Mouse (Mus musculus): ENCODE data around the gene Angpt4. TPM values are rescaled to one million over a fixed set of nuclear protein-coding genes. Genes with fewer than 3 reads are reported as not detected.

Gene Angpt4
- total RNA-seq (2015; ENCODE audit: low replicate concordance) (not detected in 2 replicates), total RNA-seq (2017; ENCODE audit: low replicate concordance) (not detected in 2 replicates)

GRCm38 (mm10) chr2:151910919-151911500 is at the start of gene Angpt4:
Gene Angpt4, plus strand, starts transcription at chr2:151911210.
- no peak for ATAC-seq (replicated peaks; ENCODE audit: low FRiP score, poor library complexity, severe bottlenecking)

DNA sequence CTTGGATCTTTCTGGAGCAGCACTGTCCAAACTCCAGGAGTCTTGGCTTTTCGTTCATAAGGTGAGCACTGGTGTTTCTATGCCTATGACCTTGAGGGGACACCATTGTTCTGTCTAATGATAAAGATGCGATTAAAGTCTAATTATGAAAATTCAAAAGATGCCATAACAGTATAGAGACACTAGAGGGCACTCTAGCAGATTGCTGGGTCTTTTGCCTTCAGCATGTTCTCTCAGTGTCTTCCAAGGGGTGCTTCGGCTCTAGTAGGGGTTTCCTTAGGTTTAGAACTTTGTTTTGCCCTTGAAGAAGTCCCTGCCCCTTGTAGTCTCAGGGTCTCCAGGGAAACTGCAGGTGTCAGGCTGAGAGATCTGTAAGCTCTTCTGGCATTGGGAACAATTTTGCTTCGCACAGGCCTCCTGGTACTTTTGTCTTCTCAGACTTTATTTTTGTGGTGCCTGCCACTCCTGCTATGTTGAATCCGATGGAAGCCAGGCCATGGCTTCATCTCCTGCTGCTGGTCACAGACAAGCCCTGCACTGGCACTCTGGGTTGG is 48.7 kb upstream of the Angpt4 start:
- peak; percentile 71 for ATAC-seq (replicated peaks; ENCODE audit: low FRiP score, poor library complexity, severe bottlenecking)

DNA sequence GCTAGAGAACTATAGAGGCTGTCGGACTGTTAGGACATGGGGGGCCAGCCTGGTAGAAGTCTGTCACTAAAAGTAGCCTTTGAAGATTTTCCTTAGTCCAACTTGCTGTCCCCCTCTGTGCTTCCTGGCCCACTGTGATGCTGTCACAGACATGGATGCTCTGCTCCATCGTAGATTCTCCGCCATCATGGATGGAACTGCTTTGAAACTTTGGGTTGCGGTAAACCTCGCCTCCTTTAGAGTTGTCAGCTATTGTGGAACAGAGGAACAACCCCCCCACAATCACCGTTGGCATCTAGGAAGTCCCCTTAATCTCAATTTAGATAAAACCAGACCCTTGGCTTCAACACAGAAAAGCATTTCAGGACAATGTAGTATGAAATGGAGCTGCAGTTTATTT is 46.1 kb upstream of the Angpt4 start:
- no peak for ATAC-seq (replicated peaks; ENCODE audit: low FRiP score, poor library complexity, severe bottlenecking)

DNA sequence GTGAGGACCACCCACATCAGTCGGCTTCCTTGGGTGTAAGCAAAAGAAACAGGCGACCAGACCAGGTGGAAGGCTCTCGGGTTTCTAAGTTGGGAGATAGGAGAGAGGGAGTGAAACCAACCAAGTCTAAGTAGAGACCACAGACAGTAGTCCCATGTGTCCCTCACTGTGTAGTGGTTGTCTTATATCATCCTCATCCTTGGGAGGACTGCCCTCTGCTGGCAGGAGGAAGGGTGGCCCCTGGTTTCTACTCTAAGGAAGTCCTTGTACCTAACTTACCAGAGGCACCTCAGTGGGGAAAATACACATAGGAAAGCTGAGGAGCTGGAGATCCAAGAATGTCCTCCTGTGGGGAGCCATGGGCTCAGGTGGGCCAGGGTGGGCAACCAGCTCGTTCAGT is 44.5 kb upstream of the Angpt4 start:
- ATAC-seq (replicated peaks; ENCODE audit: low FRiP score, poor library complexity, severe bottlenecking), result no peak

DNA sequence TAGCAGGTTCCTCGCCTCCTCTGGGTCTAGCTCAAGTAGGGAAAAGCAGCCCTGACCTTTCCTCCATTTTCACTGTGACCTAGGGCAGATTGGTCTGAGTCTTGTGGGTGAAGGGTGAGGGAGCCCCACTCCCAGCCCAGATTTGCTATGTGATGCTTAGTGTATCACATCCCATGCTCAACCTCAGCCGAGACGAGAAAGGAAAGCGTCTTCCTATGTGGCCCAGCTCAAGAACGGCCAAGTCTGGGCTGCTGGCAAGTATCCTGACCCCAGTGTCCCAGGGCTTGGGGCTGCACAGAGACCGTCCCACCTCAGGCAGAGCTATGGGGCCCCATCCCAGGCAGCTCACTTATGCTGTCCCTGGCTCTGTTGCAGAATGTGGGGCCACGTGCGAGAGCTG is 42.8 kb upstream of the Angpt4 start:
- ATAC-seq (replicated peaks; ENCODE audit: low FRiP score, poor library complexity, severe bottlenecking), result no peak

DNA sequence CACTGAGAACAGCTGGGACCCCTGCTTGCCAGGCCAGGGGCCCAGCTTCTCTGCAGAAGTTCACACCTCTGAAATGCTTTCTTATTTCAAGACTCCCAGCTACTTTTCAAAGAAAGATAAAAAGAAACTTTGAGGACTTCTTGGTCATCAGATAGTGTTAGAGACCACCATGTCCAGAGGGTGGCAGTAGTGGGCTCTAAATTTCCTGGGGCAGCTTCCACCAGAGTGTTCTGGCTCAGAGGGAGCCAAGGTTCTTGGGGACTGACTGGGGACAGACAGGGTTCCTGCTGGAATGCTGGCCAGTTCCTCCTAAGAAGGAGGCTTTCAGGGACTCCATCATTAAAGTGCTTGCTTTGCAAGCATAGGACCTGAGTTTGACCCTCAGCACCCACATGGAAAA is 36.5 kb upstream of the Angpt4 start:
- ATAC-seq (replicated peaks; ENCODE audit: low FRiP score, poor library complexity, severe bottlenecking), result no peak

DNA sequence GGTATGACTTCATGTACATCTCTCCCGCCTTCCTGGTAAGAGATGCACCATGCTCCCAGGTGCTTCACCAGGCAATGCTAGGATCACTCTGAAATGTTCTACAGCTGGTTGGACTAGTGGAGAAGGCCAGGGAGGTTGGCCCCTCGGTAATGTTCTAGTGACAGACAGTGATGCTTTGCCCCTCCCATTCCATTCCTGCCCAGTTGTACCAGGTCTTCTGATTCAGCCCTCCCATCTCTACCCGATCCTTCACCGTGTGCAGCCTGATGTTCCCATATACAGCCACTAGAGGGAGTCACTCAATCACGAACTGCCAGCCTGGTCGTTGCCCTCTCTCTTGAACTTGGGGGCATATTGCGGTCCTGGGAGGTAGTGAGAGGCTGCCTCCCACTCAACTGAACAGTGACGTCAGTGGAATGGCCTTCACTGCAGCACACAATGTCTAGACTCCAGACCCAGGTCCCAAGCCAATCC is 35.0 kb upstream of the Angpt4 start:
- peak; percentile 82 for ATAC-seq (replicated peaks; ENCODE audit: low FRiP score, poor library complexity, severe bottlenecking)

DNA sequence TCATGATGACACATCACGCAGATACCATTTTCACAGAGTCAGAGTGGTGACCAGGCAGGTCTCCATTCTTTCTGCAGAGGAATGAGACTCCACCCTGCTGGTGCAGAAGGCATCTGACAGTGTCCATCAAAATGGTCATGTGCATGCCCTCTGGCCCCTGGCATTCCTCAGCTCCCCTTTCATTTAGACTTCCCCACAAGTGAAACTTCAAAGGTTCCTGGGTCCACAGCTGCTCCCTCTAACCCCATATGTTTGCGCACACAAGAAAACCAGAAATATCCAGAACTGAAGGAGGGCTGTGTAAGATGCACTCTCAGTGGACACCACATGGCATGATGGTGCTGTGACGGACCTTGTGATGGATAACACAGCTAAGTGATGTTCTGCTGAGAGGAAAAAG is 32.4 kb upstream of the Angpt4 start:
- no peak for ATAC-seq (replicated peaks; ENCODE audit: low FRiP score, poor library complexity, severe bottlenecking)

GRCm38 (mm10) chr2:151879760-151880159 is 31.2 kb upstream of the Angpt4 start:
- no peak for ATAC-seq (replicated peaks; ENCODE audit: low FRiP score, poor library complexity, severe bottlenecking)

- no peak for ATAC-seq (replicated peaks; ENCODE audit: low FRiP score, poor library complexity, severe bottlenecking)
Observed at GRCm38 (mm10) chr2:151891031-151891430, 20.0 kb upstream of the Angpt4 start.

DNA sequence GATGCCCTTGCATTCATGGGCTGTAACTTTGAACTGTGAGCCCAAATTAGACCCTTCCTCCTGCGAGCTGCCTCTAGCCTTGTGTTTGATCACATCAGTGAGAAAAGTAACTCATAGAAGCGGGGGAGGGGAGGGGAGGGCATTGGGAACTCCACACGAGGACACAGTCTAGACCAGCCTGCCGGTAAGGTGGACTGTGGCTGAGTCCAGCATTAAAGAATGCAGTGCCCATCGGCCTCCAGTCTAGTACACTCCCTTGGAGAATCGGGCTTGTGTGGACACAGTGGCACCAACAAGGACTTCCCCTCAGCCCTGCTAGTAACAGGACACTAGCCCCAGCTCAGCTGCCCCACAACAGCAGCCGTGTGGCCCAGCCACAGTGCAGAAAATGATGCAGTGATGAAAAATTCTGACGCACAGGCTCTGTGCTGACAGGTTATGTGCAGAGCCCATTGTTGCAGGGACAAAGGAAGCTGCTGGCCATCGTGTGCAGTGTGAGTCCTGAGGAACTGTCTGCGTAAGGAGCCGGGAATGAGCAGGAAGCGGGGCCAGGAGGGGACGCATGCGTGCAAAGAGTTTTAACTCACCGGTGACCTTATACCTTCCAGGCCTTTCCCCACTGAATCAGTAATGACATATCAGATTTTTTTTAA is 17.8 kb upstream of the Angpt4 start:
- ATAC-seq (replicated peaks; ENCODE audit: low FRiP score, poor library complexity, severe bottlenecking), result no peak

DNA sequence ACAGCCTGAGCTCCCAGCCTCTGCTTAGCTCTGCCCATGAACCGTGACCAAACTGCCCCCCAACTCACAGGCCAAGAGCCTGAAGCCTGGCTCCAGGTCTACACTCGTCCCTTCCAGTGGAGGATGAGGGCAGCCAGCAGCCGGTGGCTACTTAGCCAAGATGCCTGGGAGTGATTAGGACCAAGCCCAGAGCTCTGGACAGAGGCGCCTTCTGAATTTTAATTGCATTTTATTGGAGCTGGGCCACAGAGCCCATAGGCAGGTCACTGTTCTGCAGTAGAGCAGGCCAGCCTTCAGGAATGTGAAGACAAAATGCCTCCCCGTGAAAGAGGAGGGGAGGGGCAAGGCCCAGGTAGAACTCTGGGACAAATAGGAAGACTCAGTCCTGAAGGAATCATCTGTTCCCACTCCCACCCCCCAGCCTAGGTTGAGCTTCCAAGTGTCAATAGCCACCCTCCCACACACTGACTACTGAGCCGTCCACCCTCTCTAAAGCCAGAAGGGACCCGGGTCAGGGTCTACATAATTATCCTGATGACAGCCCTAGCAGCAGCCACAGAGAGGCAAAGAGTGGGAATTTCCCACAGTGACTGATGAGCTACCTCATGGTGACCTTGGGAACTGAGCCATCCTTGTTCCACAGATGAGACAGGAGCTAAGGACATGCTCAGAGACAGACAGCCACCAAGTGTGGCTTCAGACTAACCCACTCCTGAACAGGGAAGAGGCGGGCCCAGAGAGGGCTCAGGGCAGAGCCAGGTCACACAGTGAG is 16.6 kb upstream of the Angpt4 start:
- ATAC-seq (replicated peaks; ENCODE audit: low FRiP score, poor library complexity, severe bottlenecking), result no peak

DNA sequence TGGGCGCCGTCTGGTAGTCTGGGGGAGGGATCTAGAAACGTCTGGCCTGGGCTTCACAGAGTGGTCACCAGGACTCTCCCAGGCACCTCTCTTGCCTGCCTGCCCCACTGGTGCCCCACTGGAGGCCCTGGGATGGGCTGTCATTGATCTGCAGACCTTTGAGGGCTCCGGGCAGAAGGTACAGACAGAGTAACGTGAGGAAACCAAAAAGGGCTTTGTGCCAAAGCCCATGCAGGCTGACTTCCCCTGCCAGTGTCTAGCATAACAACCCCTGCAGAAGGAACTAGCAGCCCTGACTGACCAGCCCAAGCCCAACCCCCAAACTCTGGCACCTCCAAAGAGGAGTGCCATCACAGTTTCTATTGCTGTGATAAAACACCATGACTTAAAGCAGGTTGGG is 15.1 kb upstream of the Angpt4 start:
- ATAC-seq (replicated peaks; ENCODE audit: low FRiP score, poor library complexity, severe bottlenecking), result no peak

DNA sequence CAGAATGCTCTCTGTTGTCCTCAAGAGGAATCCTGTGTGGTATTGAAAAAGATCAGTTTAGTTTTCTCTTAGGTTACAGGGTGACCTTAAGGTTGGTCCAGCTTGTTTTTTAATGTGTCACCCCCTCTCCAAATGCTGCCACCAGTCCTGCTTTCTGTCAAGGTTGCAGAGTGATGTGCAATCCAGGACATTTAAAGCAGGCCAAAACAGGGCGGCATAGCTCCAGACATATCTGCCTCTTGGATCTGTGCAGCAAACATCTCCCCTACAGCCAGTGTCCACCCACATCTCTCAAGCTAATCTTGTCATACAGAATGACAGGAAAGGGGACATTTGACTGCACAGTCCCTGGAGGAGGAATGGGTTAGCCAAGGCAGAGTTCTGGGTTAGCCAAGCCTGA is 12.9 kb upstream of the Angpt4 start:
- ATAC-seq (replicated peaks; ENCODE audit: low FRiP score, poor library complexity, severe bottlenecking), result no peak

GRCm38 (mm10) chr2:151900845-151901244 is 10.2 kb upstream of the Angpt4 start:
- ATAC-seq (replicated peaks; ENCODE audit: low FRiP score, poor library complexity, severe bottlenecking), result no peak

DNA sequence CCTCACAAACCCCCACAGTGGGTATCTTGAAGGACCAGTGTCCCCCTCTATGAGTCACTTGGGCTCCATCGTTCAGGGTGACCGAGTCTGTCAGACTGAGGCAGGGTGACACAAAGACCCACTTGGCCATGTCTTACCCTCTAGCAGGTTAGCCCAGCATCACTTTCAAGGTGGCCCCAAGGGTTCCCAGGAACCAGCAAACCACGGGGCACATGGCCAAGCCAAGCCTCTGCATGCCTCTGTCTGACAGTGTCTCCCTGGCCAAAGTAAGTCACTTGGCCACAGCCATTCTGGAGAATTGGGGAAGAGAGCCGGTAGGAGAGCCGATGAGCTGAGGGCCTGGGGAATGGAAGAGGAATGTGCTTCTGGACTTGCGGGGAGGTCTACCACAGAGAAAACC is 7.7 kb upstream of the Angpt4 start:
- no peak for ATAC-seq (replicated peaks; ENCODE audit: low FRiP score, poor library complexity, severe bottlenecking)

- no peak for ATAC-seq (replicated peaks; ENCODE audit: low FRiP score, poor library complexity, severe bottlenecking)
Observed at GRCm38 (mm10) chr2:151903933-151904332, 7.1 kb upstream of the Angpt4 start.

DNA sequence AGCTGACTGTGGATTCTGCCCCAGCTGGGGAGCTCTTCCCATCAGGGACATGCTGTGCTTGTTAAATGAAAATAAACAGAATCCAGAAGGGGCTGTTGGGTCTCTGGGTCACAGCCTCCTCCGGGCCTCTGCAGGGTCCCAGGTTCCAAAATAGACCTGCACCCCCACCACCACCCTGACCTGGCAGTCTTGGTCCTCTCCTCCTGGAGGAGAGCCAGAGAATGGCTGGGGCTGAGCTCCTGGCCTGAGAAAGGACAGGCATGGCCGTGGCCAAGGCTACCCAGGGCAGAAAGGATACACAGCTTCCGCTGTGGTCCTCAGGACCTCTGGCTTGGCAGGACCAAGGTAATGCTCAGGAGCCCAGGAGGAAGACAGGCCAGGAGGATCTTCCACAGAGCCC is 6.4 kb upstream of the Angpt4 start:
- ATAC-seq (replicated peaks; ENCODE audit: low FRiP score, poor library complexity, severe bottlenecking), result no peak

DNA sequence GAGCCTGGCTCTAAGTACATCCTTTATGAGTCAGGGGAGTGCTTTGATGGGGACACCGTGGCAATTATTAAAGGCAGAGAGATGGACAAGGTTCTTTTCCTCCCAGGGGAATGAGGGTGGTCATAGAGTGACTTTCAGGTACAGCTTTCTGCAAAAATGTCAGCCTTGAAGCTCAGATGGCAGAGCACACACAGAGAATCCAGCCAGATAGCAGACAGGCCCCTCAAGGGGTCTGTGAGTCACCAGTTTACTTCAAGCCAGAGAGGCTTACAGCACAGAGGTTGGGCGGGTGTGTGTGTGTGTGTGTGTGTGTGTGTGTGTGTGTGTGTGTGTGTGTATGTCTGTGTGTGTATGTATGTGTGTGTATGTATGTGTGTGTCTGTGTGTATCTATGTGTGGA is 4.0 kb upstream of the Angpt4 start:
- ATAC-seq (replicated peaks; ENCODE audit: low FRiP score, poor library complexity, severe bottlenecking), result no peak

DNA sequence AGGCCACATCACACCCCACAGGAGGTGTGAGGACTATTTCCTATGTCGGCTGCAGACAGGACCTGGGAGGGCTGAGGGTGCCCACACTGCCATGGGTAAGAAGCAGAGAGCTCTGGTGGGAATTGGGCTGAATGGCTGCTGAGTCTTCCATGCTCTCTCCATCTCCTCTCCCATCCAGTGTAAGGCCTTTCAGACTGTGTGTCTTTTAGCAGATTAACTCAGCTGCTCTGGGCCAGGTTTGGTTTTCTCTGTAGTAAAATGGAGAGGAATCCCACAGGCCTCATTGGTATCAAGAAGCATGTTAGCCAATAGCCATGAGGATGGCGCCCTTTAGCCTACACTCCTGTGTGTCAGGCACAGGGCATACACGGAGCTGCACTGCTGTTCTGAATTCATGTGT is 1.6 kb upstream of the Angpt4 start:
- ATAC-seq (replicated peaks; ENCODE audit: low FRiP score, poor library complexity, severe bottlenecking), result no peak

DNA sequence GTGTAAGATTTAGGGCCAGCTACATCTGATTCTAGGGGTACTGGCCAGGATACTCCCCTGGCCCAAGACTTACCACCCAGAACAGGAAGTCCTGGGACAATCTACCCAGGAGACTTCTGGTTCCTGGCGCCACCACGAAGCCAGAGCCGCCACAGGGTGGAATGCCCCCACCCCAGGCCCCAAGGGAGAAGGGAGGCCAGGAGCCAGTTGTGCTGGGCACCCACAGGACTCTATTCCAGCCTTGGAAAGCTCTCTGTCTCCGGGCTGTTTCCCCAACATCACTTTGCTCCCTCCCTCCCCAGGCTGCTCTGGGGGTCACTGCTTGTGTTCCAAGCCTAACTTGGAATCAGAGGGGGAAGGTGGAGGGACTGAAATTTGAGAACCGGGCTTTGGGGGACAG is 512 bp upstream of the Angpt4 start:
- ATAC-seq (replicated peaks; ENCODE audit: low FRiP score, poor library complexity, severe bottlenecking), result no peak

Measured in erythroblast, adult 5-6 weeks (primary cell).